Mouse (Mus musculus) cerebellum, adult 18-20 months (tissue): ENCODE measurements around the gene Sirt4.
A peak's percentile ranks its signal among the peaks of the same experiment; 100 is the strongest.
"Not testable (repeated sequence)": the region's sequence is repeated elsewhere in the genome, so short reads cannot be mapped to it uniquely, and the experiment has no call there.

Experiments used
- DNase-seq, 2 experiments: peaks; one replicate each; pipeline ENCODE4 v3.0.0; 2021

The Sirt4 gene

GRCm38 (mm10) chr5:115514346-115514745 lies 29.8 kb upstream of the Sirt4 start:
- DNase-seq, result no peak

DNA sequence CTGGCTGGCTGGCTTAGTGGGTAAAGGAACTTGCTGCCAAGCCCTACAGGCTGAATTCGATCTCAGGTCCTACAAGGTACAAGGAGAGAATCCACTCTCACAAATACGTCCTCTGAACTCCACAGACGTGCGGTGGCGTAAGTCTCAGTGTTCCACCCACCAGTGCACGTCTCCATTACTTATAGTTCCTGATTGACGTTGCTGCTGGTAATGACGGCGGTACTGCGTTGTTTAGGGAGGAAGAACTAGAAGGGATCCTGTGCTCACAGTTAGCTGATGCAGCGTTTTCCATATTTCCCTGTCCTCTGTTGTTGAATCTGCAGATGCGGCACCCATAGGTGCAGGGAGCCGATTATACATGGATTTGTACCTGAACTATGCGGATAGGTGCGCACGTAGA lies 29.2 kb upstream of the Sirt4 start:
- no peak for DNase-seq

DNA sequence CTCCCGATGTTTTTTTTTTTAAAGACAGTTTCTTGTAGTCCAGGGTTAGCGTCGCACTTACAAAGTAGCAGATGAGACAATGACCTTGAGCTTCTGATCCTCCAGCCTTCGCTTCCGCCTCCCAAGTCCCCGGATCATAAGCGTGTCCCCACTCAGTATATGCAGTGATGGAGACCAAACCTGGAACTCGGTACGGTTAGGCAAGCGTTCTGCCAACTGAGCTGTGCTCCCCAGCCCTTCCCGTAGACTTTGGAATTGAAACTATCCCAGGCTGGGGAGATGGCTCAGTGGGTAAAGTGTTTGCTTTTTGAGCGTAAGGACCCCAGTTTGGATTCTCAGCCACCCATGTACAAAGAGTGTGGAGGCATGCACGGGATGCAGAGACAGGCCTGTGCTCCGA lies 28.7 kb upstream of the Sirt4 start:
- no peak for DNase-seq

DNA sequence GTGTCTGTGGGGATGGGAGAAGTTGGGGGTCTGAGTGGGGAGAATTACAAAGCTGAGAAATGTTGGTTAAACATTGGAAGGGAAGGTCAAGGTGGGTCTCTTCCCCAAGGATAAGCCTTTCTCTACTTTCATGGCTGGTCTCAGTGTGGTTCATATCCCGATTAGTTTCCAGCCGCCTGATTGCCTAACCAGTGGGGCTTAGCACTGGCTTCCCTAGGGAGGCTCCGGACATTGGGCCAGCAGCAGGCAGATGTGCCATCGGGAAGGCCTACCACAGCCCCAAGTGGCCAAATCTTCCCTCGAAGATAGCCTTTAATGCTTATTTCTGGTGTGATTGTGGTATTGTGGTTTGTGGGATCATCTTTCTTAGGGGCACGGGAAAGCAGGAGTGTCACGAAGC lies 27.9 kb upstream of the Sirt4 start:
- DNase-seq, result no peak

GRCm38 (mm10) chr5:115509790-115510689 lies 25.5 kb upstream of the Sirt4 start:
- no peak for DNase-seq

DNA sequence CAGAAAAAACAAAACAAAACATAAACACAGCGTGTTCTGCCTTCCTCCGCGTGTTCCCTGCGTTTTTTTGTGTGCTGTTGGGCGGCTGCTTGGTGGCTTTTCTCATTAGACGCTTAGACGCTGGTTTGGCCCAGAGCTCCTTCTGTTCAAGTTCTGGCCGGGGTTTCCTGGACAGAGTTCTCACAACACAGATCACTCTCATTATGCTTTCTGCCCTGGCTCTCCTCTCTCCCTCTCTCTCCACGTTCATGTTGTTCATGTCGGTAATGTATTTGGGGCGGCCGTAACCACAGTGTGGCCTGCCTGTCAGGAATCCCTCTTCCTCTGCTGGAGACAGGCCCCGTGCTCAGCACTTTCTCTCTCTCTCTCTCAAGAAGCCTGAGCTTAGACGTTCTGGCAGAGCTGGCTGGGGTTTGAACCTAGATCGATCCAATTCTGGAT lies 24.8 kb upstream of the Sirt4 start:
- DNase-seq, result peak in 1 of 2 experiments; percentile 44

DNA sequence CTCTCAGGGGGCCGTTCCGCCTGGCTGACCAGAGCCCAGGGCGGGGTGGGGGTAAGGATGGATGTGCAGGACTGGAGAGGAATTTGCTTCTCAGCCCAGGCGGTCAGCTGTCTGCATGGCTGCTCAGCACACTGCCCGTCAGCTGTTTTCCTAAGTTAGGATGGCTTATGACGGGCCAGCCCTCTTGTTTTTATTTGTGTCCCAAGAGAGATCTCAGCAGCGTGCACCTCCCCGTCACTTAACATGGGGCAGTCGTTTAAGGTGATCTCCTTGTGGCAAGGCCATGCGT lies 24.3 kb upstream of the Sirt4 start:
- no peak for DNase-seq

DNA sequence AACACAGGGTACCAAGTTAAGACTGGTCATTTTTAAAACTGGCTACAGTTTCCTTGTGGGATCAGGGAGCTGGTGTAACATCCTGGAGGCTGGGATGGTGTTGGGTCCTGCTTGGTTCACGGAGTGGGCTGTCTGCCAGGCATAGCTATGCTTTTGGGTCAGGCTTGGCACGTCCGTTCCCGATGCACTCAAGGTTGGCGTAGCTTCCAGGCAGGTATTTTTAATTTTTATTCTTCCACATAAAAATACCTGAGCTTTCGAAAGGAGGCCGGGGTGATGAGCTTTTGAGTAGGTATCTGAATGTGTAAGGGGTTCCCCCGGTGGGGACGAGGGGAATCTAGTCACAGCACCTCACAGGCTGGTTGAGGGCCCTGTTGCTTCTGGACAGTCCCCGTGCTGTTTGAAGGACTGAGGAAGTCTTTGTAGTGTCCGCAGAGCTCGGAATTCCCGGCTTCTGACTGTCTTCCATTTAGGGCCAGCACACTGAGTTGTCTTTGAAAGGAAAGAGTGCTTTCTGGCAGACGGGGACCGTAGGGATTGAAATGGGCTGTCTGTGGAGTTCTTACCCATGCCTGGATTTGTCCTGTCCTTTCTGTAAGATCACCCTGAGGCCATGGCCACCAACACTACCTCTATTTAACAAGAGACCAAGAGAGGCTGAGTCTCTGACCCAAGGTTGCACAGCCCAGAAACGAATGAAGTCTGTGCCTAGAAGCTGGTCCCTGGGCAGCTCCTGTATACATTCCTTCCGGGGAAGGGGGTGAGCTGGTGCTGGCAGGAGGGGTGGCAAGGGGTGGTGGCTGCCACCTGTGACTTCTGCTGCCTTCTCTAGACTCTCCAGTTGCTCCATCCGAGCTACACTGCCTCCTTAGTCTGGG lies 23.7 kb upstream of the Sirt4 start:
- peak; percentile 79 to 81 for DNase-seq

GRCm38 (mm10) chr5:115507267-115507980 lies 22.9 kb upstream of the Sirt4 start:
- peak in 1 of 2 experiments; percentile 41 for DNase-seq

GRCm38 (mm10) chr5:115506454-115507201 lies 22.1 kb upstream of the Sirt4 start, which contains the start of gene Pxn:
Gene Pxn (plus strand): TSS chr5:115506676.
- DNase-seq, result peak; percentile 90 to 98

DNA sequence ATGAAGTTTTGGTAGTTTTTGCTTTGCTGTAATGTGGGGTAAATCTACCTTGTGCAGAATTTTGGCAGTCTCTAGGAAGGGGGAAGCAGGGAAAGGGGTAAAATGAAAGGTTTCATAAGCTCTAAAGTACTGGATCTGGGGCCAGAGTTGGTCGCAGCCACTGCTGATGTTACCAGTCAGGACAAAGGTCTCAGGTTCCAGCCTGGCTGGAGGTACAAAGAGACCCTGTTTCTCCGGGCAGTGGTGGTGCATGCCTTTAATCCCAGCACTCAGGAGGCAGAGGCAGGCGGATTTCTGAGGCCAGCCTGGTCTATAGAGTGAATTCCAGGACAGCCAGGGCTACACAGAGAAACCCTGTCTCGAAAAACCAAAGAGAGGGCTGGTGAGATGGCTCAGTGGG lies 21.1 kb upstream of the Sirt4 start:
- not testable (repeated sequence) for DNase-seq

DNA sequence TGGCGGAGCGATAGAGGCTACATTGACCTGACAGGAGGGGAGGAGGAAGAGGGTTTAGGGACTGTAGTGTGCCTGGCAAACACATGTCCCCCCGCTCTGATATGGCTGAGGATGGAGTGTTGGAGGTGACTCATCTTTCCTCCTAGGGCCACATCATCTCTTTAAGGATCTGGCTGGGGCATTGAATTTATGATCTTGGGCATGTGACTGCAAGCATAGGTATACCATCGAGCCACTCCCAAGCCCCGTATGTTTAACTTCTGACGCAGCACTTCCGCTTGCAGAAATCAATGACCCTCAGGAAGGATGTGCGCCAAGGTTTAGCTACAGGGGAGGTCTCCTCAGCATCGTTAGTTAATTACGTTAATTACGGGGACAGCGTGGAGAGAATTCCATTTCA lies 18.5 kb upstream of the Sirt4 start:
- no peak for DNase-seq

DNA sequence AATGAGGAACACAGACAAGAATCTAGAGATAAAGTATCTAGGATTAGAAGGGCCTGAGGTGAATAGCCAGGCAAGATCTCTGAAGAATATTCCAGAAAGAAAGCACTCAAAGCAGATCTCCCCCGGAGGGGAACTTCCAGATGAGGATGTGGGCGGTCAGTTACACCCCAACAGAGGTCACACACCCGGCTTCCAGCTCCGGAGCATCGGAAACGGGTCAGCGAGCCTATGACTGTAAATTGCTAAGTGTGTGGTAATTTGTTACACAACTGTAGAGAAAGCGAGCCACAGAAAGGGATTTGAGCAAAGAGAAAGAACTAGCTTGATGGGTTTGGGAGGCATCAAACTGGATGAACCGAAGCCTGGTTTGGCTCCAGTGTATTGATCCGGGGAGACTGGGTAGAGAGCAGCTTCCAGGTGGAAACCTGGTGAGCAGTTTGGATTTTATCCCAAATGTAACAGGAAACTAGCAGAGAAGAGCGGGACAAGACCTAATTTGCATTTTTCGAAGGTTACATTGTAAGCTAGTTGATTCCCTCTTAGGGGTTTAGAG lies 15.9 kb upstream of the Sirt4 start:
- no peak for DNase-seq

- peak; percentile 60 to 72 for DNase-seq
These were observed 14.0 kb upstream of the Sirt4 start for GRCm38 (mm10) chr5:115498307-115499240.

DNA sequence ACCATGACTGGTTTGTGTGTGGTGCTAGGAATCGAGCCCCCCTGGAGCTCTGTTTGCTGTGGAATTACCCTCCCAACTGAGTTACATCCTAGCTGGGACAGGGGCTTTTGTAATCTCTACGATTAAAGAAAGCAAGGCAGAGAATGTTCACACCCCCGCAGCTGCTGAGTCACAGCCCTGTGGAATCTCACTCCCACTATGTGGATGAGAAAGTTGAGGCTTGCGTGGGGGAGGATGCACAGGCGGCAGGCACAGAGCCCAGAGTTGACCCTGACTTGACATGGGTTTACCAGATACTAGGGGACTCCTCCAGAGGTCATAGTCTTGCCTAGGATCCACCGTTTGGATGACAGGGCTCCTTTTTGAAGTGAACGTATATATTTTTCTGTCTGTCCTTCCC lies 12.5 kb upstream of the Sirt4 start:
- DNase-seq, result no peak

- DNase-seq, result not testable (repeated sequence)
These were observed 11.1 kb upstream of the Sirt4 start for GRCm38 (mm10) chr5:115495618-115496017.

- no peak for DNase-seq
These were observed 8.9 kb upstream of the Sirt4 start for GRCm38 (mm10) chr5:115493441-115493840.

GRCm38 (mm10) chr5:115492711-115493335 lies 8.3 kb upstream of the Sirt4 start:
- no peak for DNase-seq

GRCm38 (mm10) chr5:115491771-115492322 lies 7.3 kb upstream of the Sirt4 start:
- peak; percentile 64 to 70 for DNase-seq

DNA sequence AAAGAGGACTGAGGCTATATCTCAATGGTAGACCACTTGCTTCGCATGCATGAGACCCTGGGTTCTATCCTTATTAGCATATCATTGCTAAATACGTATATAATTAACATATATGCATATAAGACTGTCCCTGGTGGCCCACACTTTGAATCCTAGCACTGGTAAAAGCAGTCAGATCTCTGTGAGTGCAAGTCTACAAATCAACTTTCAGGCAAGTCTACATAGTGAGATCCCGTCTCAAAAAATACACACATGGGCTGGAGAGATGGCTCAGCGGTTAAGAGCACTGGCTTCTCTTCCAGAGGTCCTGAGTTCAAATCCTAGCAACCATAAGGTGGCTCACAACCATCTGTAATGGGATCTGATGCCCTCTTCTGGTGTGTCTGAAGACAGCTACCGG lies 6.6 kb upstream of the Sirt4 start:
- no peak for DNase-seq
